Mouse (Mus musculus): ENCODE measurements around the gene Prrc2a. TPM values are rescaled to one million over a fixed set of nuclear protein-coding genes. Genes with fewer than 3 reads are reported as not detected.

Gene Prrc2a
- polyA plus RNA-seq, 1 experiment = 373 TPM

GRCm38 (mm10) chr17:35120745-35121142, 44.0 kb downstream of the Prrc2a start:
- Histone ChIP-seq H3K4me1 (ENCODE audit: control insufficient read depth, insufficient read depth, low read length) (peaks cover 9% of the 10 kb centered on the region), H3K4me3 (replicated peaks; ENCODE audit: extremely low read depth, low read depth, low read length) (peak overlapping the region; percentile 87)
- no peak for DNase-seq
- WGBS = under 1% methylated on average over 33 of the region's 33 CpGs
- TF ChIP-seq CTCF (IDR thresholded peaks at IDR 0.05; ENCODE audit: insufficient read depth, low read length) (no peak), POLR2A (IDR thresholded peaks at IDR 0.05; ENCODE audit: borderline replicate concordance, extremely low read depth, low read depth, low read length) (no peak)

GRCm38 (mm10) chr17:35115046-35116019, 49.4 kb downstream of the Prrc2a start, which contains the start of gene Ly6g5b:
Gene Ly6g5b, minus strand, starts transcription at chr17:35115428.
- no peak for TF ChIP-seq POLR2A (IDR thresholded peaks at IDR 0.05; ENCODE audit: borderline replicate concordance, extremely low read depth, low read depth, low read length)
- peak; percentile 44 for TF ChIP-seq CTCF (IDR thresholded peaks at IDR 0.05; ENCODE audit: insufficient read depth, low read length)
- DNase-seq = no peak
- H3K4me3 ChIP-seq (replicated peaks; ENCODE audit: extremely low read depth, low read depth, low read length) = no peak within 1 kb of the TSS
- H3K4me1 ChIP-seq (ENCODE audit: control insufficient read depth, insufficient read depth, low read length) = peaks cover 3% of the 10 kb centered on the region; the same call in 1 of the 2 replicates
- WGBS = 81% methylated on average over 8 of the region's 8 CpGs

GRCm38 (mm10) chr17:35111774-35112173, 52.9 kb downstream of the Prrc2a start:
- H3K4me1 ChIP-seq (ENCODE audit: control insufficient read depth, insufficient read depth, low read length) = no peaks in the 10 kb centered on the region
- WGBS = 50% methylated on average over 9 of the region's 9 CpGs
- TF ChIP-seq POLR2A (IDR thresholded peaks at IDR 0.05; ENCODE audit: borderline replicate concordance, extremely low read depth, low read depth, low read length) (no peak), CTCF (IDR thresholded peaks at IDR 0.05; ENCODE audit: insufficient read depth, low read length) (no peak)
- H3K4me3 ChIP-seq (replicated peaks; ENCODE audit: extremely low read depth, low read depth, low read length) = peak overlapping the region; percentile 36
- no peak for DNase-seq

GRCm38 (mm10) chr17:35108097-35108496, 56.6 kb downstream of the Prrc2a start, which contains the start of gene Ly6g5c:
Gene Ly6g5c, plus strand, starts transcription at chr17:35108279.
- no peak for DNase-seq
- Histone ChIP-seq H3K4me3 (replicated peaks; ENCODE audit: extremely low read depth, low read depth, low read length) (no peak within 1 kb of the TSS), H3K4me1 (ENCODE audit: control insufficient read depth, insufficient read depth, low read length) (no peaks in the 10 kb centered on the region)
- no peak for TF ChIP-seq POLR2A (IDR thresholded peaks at IDR 0.05; ENCODE audit: borderline replicate concordance, extremely low read depth, low read depth, low read length)
- WGBS = 87% methylated on average over 6 of the region's 6 CpGs

- DNase-seq = no peak
- TF ChIP-seq CTCF (IDR thresholded peaks at IDR 0.05; ENCODE audit: insufficient read depth, low read length) (no peak), POLR2A (IDR thresholded peaks at IDR 0.05; ENCODE audit: borderline replicate concordance, extremely low read depth, low read depth, low read length) (no peak)
- no peaks in the 10 kb centered on the region for H3K4me1 ChIP-seq (ENCODE audit: control insufficient read depth, insufficient read depth, low read length)
- no peak overlapping the region for H3K4me3 ChIP-seq (replicated peaks; ENCODE audit: extremely low read depth, low read depth, low read length)
- WGBS = 66% methylated on average over 3 of the region's 3 CpGs
These were observed 58.2 kb downstream of the Prrc2a start for GRCm38 (mm10) chr17:35106522-35106921.

- no peak for DNase-seq
- Histone ChIP-seq H3K4me3 (replicated peaks; ENCODE audit: extremely low read depth, low read depth, low read length) (no peak overlapping the region), H3K4me1 (ENCODE audit: control insufficient read depth, insufficient read depth, low read length) (no peaks in the 10 kb centered on the region)
- no peak for TF ChIP-seq POLR2A (IDR thresholded peaks at IDR 0.05; ENCODE audit: borderline replicate concordance, extremely low read depth, low read depth, low read length)
- TF ChIP-seq CTCF (IDR thresholded peaks at IDR 0.05; ENCODE audit: insufficient read depth, low read length) = peak; percentile 66; the same call in 1 of the 2 replicates
- 30% methylated on average over 13 of the region's 13 CpGs for WGBS
These were observed 58.8 kb downstream of the Prrc2a start for GRCm38 (mm10) chr17:35105740-35106389.

GRCm38 (mm10) chr17:35104754-35105153, 59.9 kb downstream of the Prrc2a start:
- 74% methylated on average over 6 of the region's 6 CpGs for WGBS

GRCm38 (mm10) chr17:35104079-35104478, 60.6 kb downstream of the Prrc2a start:
- WGBS = 89% methylated on average over 7 of the region's 7 CpGs
- H3K4me3 ChIP-seq (replicated peaks; ENCODE audit: extremely low read depth, low read depth, low read length) = no peak overlapping the region
- DNase-seq = no peak
- no peaks in the 10 kb centered on the region for H3K4me1 ChIP-seq (ENCODE audit: control insufficient read depth, insufficient read depth, low read length)
- no peak for TF ChIP-seq CTCF (IDR thresholded peaks at IDR 0.05; ENCODE audit: insufficient read depth, low read length)
- TF ChIP-seq POLR2A (IDR thresholded peaks at IDR 0.05; ENCODE audit: borderline replicate concordance, extremely low read depth, low read depth, low read length) = no peak

More at GRCm38 (mm10) chr17:35104754-35105153, 59.9 kb downstream of the Prrc2a start:
- TF ChIP-seq CTCF (IDR thresholded peaks at IDR 0.05; ENCODE audit: insufficient read depth, low read length) (no peak), POLR2A (IDR thresholded peaks at IDR 0.05; ENCODE audit: borderline replicate concordance, extremely low read depth, low read depth, low read length) (no peak)
- Histone ChIP-seq H3K4me3 (replicated peaks; ENCODE audit: extremely low read depth, low read depth, low read length) (no peak overlapping the region), H3K4me1 (ENCODE audit: control insufficient read depth, insufficient read depth, low read length) (no peaks in the 10 kb centered on the region)
- DNase-seq = no peak

- H3K4me1 ChIP-seq (ENCODE audit: control insufficient read depth, insufficient read depth, low read length) = no peaks in the 10 kb centered on the region
- WGBS = 60% methylated on average over 6 of the region's 6 CpGs
- no peak overlapping the region for H3K4me3 ChIP-seq (replicated peaks; ENCODE audit: extremely low read depth, low read depth, low read length)
- TF ChIP-seq CTCF (IDR thresholded peaks at IDR 0.05; ENCODE audit: insufficient read depth, low read length) = no peak
- no peak for TF ChIP-seq POLR2A (IDR thresholded peaks at IDR 0.05; ENCODE audit: borderline replicate concordance, extremely low read depth, low read depth, low read length)
- no peak for DNase-seq
These were observed 61.4 kb downstream of the Prrc2a start for GRCm38 (mm10) chr17:35103221-35103690.
